Mouse (Mus musculus): ENCODE measurements at regions not wholly inside any gene's neighbourhood (a gene's known extent, or its start where the extent isn't known, plus 50 kb on each side); places are given as distances from the start of the nearest gene placed in this dataset.

GRCm38 (mm10) chr9:41508746-41509145, 347.2 kb upstream of the Ubash3b start:
- no peak for DNase-seq (ENCODE audit: low read depth, low spot score)

DNA sequence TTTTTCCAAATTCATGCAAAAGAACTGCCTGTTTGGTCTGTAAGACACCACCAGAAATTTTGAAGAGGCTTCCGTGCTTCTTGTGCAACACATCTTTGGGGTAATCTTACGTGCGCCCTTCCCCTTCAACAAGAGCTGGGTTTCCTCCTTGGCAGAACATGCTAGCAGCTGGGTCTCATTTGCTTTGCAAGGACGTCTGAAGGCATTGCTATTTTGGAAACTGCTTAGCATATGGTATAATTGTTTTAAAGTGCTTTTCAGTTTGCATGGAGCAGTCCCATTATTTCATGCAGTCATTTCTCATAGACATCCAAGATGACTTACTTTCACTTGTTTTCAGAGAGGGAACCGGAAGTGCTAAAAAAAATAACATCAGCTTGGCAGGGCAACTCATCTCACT, 336.8 kb upstream of the Ubash3b start:
- peak; percentile 85 for DNase-seq (ENCODE audit: low read depth, low spot score)

DNA sequence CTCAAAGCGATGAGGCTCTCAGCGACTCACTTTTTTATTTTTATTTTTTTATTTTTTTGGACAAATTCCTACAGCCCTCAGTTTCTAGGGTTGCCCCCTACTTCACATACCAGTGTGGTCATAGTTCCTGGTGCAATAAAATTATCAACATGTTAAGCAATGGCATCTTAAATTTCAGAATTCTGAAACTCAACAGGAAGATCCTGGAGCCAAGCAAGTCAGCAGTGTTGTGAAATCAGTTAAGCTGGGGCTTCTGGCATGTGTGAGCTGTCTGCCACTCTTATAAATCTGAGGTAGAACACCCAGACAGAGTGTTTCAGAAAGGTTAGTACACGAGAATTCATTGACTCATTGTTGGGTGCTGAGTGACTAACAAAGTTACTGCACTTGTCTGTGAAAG, 328.6 kb upstream of the Ubash3b start:
- DNase-seq (ENCODE audit: low read depth, low spot score) = no peak

GRCm38 (mm10) chr9:41488046-41488445, 326.5 kb upstream of the Ubash3b start:
- peak; percentile 43 for DNase-seq (ENCODE audit: low read depth, low spot score)

- DNase-seq (ENCODE audit: low read depth, low spot score) = no peak
These were observed 321.7 kb upstream of the Ubash3b start for GRCm38 (mm10) chr9:41483218-41483617.

DNA sequence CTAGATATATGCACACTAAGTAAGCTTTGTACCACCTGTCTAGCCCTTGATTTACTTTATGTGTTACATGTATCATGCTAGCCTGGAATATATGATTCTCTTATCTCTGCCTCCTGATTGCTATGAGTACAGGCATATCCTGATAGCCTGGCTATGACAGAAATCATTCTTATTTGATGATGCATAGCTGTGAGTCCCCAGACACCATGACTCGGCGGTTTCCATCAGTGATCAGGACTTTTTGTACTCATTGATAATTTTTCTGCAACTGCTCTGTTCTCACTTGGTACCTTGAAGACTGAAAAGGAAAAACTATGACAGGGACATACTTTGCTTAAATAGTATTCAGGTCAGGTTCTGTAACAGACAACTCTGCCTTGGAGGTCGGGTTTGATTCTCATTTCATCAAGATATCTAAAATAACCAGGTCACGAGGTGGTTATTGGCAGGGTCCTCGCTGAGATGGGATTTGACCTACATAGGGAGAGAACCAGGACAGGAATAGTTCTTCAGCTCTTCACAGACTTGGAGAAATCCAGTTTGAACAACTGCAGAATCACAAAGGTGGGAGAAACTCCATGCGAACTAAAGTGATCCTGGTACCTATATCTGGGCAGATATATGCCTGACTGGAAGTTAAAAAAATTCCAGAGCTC, 320.2 kb upstream of the Ubash3b start:
- no peak for DNase-seq (ENCODE audit: low read depth, low spot score)

- DNase-seq (ENCODE audit: low read depth, low spot score) = peak; percentile 62
These were observed 318.6 kb upstream of the Ubash3b start for GRCm38 (mm10) chr9:41479854-41480749.

GRCm38 (mm10) chr9:41479085-41479484, 317.6 kb upstream of the Ubash3b start:
- DNase-seq (ENCODE audit: low read depth, low spot score) = no peak

DNA sequence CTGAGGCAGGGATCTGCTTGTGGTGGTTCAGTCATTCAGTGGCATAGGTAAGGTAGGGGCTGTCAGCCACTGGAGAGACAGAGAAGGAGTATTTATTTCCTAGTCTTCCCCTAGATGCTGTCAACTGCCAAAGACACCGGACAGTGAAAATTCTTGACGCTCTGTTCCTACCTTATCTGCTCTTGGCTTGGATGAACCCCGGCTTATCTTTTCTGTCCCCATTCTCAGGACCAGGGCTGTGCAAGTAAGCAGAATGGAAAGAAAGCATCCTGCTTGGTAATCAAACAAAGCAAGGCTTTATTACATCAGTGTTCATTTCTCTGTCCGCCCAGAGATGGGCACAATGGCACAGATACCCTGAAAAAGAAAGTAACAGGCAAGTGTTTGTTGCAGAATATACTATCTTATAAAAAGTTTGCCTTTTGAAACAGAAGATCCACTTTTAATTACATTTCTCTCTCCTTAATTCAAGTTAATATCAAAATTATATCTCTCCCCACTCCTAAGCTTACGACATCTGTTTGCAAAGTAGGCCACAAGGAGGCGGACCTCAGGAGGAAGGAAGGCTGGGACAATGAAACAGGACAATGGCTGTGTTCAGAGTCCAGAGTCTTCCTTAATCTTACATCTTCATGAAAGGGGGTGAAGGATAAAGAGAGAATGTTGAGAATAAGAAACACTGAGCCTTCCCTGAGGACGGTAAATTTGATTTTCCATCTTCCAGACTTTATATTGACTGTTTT, 316.8 kb upstream of the Ubash3b start:
- DNase-seq (ENCODE audit: low read depth, low spot score) = no peak

GRCm38 (mm10) chr9:41475326-41475725, 313.8 kb upstream of the Ubash3b start:
- no peak for DNase-seq (ENCODE audit: low read depth, low spot score)

- no peak for DNase-seq (ENCODE audit: low read depth, low spot score)
These were observed 313.4 kb upstream of the Ubash3b start for GRCm38 (mm10) chr9:41474945-41475297.

- DNase-seq (ENCODE audit: low read depth, low spot score) = peak; percentile 88
These were observed 312.9 kb upstream of the Ubash3b start for GRCm38 (mm10) chr9:41474244-41474944.

- no peak for DNase-seq (ENCODE audit: low read depth, low spot score)
These were observed 312.0 kb upstream of the Ubash3b start for GRCm38 (mm10) chr9:41473506-41473905.

DNA sequence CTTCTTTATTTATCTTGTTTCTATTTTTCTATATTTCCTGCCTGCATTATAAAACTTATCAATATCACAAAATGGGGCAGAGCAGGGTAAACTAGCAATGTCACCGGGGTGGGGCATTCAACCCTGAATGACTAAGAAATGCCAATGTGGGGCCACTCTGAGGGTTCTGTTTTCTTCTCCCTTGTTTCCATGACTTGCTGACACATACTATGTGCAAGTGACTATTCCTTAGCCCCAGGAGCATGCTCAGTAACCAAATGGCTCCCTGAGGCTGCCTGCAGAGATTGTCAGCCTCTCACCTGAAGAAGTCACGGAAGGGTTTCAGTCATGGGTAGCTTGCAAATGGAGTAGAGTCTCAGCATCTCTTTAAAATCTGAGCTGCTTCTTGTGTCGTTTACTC, 309.8 kb upstream of the Ubash3b start:
- no peak for DNase-seq (ENCODE audit: low read depth, low spot score)

- DNase-seq (ENCODE audit: low read depth, low spot score) = peak; percentile 60
These were observed 308.5 kb upstream of the Ubash3b start for GRCm38 (mm10) chr9:41470010-41470409.

GRCm38 (mm10) chr9:41469414-41469813, 307.9 kb upstream of the Ubash3b start:
- no peak for DNase-seq (ENCODE audit: low read depth, low spot score)

DNA sequence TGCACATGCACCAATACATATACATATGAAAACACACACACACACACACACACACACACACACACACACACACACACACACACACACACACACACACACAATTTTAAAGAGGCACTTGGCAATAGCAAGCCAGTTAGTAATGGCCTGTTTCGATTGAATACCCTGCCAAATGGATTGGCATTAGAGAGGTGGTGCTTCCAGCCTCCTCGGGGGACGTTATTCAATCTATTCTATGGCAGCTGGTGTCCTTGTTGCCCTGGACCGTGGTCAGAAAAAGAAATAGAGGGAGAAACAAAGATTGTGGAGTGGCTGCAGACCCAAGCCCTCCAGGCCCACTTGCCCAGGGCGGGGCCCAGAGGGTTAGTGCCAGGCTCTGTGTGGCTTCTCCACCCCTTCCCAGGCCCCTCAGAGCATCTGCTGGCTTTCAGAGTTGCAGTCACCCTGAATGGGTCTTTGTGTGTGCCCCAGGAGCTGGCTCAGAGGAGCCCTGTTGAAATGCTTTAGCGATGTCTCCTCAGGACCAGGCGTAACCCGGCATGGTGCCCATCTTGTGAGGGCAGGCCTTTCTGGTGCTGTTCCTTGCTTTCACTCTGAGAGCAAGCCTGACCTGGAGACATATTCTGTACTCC, 302.7 kb upstream of the Ubash3b start:
- DNase-seq (ENCODE audit: low read depth, low spot score) = peak; percentile 94

GRCm38 (mm10) chr9:41461742-41462141, 300.2 kb upstream of the Ubash3b start:
- peak; percentile 94 for DNase-seq (ENCODE audit: low read depth, low spot score)

GRCm38 (mm10) chr9:41460709-41461108, 299.2 kb upstream of the Ubash3b start:
- peak; percentile 61 for DNase-seq (ENCODE audit: low read depth, low spot score)

- DNase-seq (ENCODE audit: low read depth, low spot score) = no peak
These were observed 295.5 kb upstream of the Ubash3b start for GRCm38 (mm10) chr9:41457003-41457402.

DNA sequence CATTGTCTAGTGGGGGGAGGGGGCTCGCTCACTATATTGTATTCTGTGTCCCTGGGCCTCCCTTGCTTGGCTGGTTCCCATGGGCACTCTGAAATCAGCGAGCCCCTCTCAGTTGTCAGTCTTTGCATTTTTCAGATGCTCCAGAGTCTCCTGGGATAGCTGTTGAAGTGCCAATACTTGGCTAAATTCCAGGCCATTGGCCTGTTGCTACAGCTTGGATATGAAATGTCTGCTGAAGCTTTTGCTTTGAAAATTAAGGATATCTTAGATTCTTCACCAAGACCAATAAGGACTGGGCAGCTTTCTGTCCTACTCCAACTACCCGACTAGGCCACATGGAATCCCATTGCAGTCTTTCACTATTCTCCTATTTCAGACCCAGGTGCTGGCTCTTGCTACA, 290.2 kb upstream of the Ubash3b start:
- no peak for DNase-seq (ENCODE audit: low read depth, low spot score)

All from brain, adult 2 months (tissue).